Mouse (Mus musculus) ES-E14 (cell line): Measurements from ENCODE around the gene Akap1.

ENCODE experiments used
- CHD2 ChIP-seq: IDR thresholded peaks from 2 replicates; pipeline ENCODE4 v1.6.1; 2014; ENCODE audit warnings: mild to moderate bottlenecking, low read depth, low read length, inconsistent platforms
- HCFC1 ChIP-seq: IDR thresholded peaks from 2 replicates; pipeline ENCODE4 v1.6.1; 2012; ENCODE audit warnings: low read length, inconsistent platforms, borderline replicate concordance; ENCODE audit not compliant: insufficient read depth
- MAFK ChIP-seq: IDR thresholded peaks from 2 replicates; pipeline ENCODE4 v1.6.1; 2014; ENCODE audit warnings: mild to moderate bottlenecking, low read depth, low read length, inconsistent platforms; ENCODE audit not compliant: insufficient read depth
- ZC3H11A ChIP-seq: IDR thresholded peaks from 2 replicates; pipeline ENCODE4 v1.6.1; 2012; ENCODE audit warnings: low read depth, mild to moderate bottlenecking, inconsistent platforms, low read length, borderline replicate concordance
- ZNF384 ChIP-seq: IDR thresholded peaks from 2 replicates; pipeline ENCODE4 v1.6.1; 2012; ENCODE audit warnings: low read depth, low read length, inconsistent platforms

GRCm38 (mm10) chr11:88817061-88817460 is 47.3 kb downstream of the Akap1 start:
- no peak for TF ChIP-seq CHD2
- no peak for TF ChIP-seq MAFK
- TF ChIP-seq HCFC1, result no peak
- no peak for TF ChIP-seq ZNF384
- no peak for TF ChIP-seq ZC3H11A
